Mouse (Mus musculus): ENCODE measurements around the gene Gm17455. TPM values are rescaled to one million over a fixed set of nuclear protein-coding genes. Genes with fewer than 3 reads are reported as not detected.
A peak's percentile ranks its signal among the peaks of the same experiment; 100 is the strongest.

Gm17455 gene
- polyA plus RNA-seq, 1 experiment from 2014 or later: 0.28 TPM

- no peak overlapping the region for H3K27ac ChIP-seq (ENCODE audit: low read length)
- ATAC-seq (replicated peaks; ENCODE audit: extremely low read depth, insufficient read depth, low FRiP score): no peak
- H3K27me3 ChIP-seq (ENCODE audit: control insufficient read depth, insufficient read depth, low read length): no peaks in the 10 kb centered on the region
- no peaks in the 10 kb centered on the region for H3K9me3 ChIP-seq (replicated peaks; ENCODE audit: control insufficient read depth, low read length)
- 84% methylated on average over 4 of the region's 4 CpGs for WGBS
- peaks cover 6% of the 10 kb centered on the region; the same call in 1 of the 2 replicates for H3K4me1 ChIP-seq (ENCODE audit: control insufficient read depth, insufficient read depth, low read length)
- H3K4me2 ChIP-seq (ENCODE audit: low read depth, low read length): no peak overlapping the region
- H3K4me3 ChIP-seq (ENCODE audit: low read length): no peak overlapping the region
- no peaks in the 10 kb centered on the region for H3K36me3 ChIP-seq (ENCODE audit: control insufficient read depth, insufficient read depth)
- H3K9ac ChIP-seq (ENCODE audit: low read length): no peak overlapping the region
Measured at GRCm38 (mm10) chr10:60357441-60357840, 42.1 kb upstream of the Gm17455 start.

DNA sequence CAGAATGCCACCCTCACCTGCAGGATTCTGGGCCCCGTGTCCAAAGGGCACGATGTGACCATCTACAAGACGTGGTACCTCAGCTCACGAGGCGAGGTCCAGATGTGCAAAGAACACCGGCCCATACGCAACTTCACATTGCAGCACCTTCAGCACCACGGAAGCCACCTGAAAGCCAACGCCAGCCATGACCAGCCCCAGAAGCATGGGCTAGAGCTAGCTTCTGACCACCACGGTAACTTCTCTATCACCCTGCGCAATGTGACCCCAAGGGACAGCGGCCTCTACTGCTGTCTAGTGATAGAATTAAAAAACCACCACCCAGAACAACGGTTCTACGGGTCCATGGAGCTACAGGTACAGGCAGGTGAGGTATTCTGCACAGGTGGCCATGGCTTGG is 41.6 kb upstream of the Gm17455 start:
- Histone ChIP-seq H3K4me1 (ENCODE audit: control insufficient read depth, insufficient read depth, low read length) (peaks cover 4% of the 10 kb centered on the region; the same call in 1 of the 2 replicates), H3K9me3 (replicated peaks; ENCODE audit: control insufficient read depth, low read length) (no peaks in the 10 kb centered on the region), H3K36me3 (ENCODE audit: control insufficient read depth, insufficient read depth) (no peaks in the 10 kb centered on the region), H3K27ac (ENCODE audit: low read length) (no peak overlapping the region), H3K4me2 (ENCODE audit: low read depth, low read length) (no peak overlapping the region), H3K27me3 (ENCODE audit: control insufficient read depth, insufficient read depth, low read length) (no peaks in the 10 kb centered on the region), H3K4me3 (ENCODE audit: low read length) (no peak overlapping the region), H3K9ac (ENCODE audit: low read length) (no peak overlapping the region)
- 91% methylated on average over 14 of the region's 14 CpGs for WGBS
- ATAC-seq (replicated peaks; ENCODE audit: extremely low read depth, insufficient read depth, low FRiP score): no peak

DNA sequence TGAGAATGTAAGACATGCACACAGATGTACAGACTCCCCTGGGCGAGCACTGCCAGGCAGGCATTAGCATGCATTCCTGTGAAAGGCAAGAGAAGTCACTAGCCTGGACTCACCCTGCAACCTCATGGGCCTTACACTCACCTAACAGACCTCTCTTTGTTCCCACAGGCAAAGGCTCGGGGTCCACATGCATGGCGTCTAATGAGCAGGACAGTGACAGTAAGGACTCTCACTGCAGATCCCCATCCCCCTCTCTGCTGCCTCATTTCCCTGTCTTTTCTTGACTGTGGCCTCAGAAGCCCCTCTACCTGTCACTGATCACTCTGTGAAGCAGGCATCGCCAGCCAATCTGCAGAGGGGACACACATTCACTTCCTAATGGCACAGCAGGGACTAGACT is 40.8 kb upstream of the Gm17455 start:
- Histone ChIP-seq H3K9ac (ENCODE audit: low read length) (no peak overlapping the region), H3K27me3 (ENCODE audit: control insufficient read depth, insufficient read depth, low read length) (no peaks in the 10 kb centered on the region), H3K9me3 (replicated peaks; ENCODE audit: control insufficient read depth, low read length) (no peaks in the 10 kb centered on the region), H3K36me3 (ENCODE audit: control insufficient read depth, insufficient read depth) (no peaks in the 10 kb centered on the region), H3K4me3 (ENCODE audit: low read length) (no peak overlapping the region), H3K27ac (ENCODE audit: low read length) (no peak overlapping the region), H3K4me2 (ENCODE audit: low read depth, low read length) (no peak overlapping the region), H3K4me1 (ENCODE audit: control insufficient read depth, insufficient read depth, low read length) (peaks cover 3% of the 10 kb centered on the region; the same call in 1 of the 2 replicates)
- no peak for ATAC-seq (replicated peaks; ENCODE audit: extremely low read depth, insufficient read depth, low FRiP score)
- WGBS: 66% methylated on average over 4 of the region's 4 CpGs

DNA sequence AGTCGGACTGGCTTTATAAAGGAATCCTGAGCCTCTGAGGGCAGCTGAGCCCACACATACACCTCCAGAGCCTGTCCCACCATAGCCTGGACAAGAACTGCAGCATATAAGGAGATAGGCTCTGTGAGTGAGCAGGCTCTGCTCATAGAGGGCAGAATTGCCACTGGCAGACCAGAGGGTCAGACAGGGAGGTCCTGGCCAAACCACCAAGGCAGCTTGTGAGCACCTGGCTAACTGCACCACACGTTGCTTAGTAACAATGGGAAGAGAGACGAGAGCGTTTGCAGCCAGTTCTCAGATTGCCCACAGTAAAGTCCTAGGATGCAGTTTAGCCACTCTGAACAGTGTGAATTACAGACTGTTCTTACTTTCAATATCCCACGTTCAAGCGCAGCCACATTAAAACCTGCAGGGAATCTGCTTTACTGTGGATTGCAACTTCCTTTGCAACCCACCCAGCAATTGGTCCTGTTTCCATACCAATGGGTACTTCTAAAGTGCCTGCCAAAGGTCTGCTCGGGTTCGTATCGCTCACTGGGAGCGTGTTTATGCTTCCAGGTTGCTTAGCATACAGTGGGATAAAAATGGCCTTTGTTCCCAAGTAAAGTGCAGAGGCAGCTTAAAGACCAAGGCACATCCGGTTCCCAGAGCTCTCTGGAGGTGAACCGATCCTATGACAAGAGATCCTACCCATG is 37.8 kb upstream of the Gm17455 start:
- Histone ChIP-seq H3K27ac (ENCODE audit: low read length) (0 out of 2 replicates have a peak overlapping the region, but pooled peaks have one; percentile 4), H3K27me3 (ENCODE audit: control insufficient read depth, insufficient read depth, low read length) (no peaks in the 10 kb centered on the region), H3K4me3 (ENCODE audit: low read length) (no peak overlapping the region), H3K4me2 (ENCODE audit: low read depth, low read length) (no peak overlapping the region), H3K9ac (ENCODE audit: low read length) (no peak overlapping the region), H3K36me3 (ENCODE audit: control insufficient read depth, insufficient read depth) (no peaks in the 10 kb centered on the region), H3K4me1 (ENCODE audit: control insufficient read depth, insufficient read depth, low read length) (no peaks in the 10 kb centered on the region), H3K9me3 (replicated peaks; ENCODE audit: control insufficient read depth, low read length) (no peaks in the 10 kb centered on the region)
- 65% methylated on average over 12 of the region's 12 CpGs for WGBS
- ATAC-seq (replicated peaks; ENCODE audit: extremely low read depth, insufficient read depth, low FRiP score): no peak

DNA sequence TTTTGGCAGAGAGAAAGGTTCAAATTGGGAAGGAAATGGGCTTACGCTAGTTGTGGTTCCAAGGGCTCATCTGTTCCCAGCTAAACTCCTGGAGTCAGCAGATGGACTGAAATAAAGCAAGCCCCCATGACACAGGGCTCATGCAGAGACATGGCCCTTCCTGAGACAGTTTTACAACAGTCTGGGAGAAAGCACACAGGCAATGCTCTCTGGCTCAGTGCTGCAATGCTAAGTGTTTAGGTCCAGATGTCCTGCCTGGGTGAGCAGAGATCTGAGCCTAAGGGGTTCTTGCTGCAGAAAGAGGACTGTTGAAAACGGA is 37.3 kb upstream of the Gm17455 start:
- Histone ChIP-seq H3K9me3 (replicated peaks; ENCODE audit: control insufficient read depth, low read length) (no peaks in the 10 kb centered on the region), H3K36me3 (ENCODE audit: control insufficient read depth, insufficient read depth) (no peaks in the 10 kb centered on the region), H3K27ac (ENCODE audit: low read length) (0 out of 2 replicates have a peak overlapping the region, but pooled peaks have one; percentile 4), H3K4me2 (ENCODE audit: low read depth, low read length) (no peak overlapping the region), H3K9ac (ENCODE audit: low read length) (no peak overlapping the region), H3K27me3 (ENCODE audit: control insufficient read depth, insufficient read depth, low read length) (no peaks in the 10 kb centered on the region), H3K4me1 (ENCODE audit: control insufficient read depth, insufficient read depth, low read length) (no peaks in the 10 kb centered on the region), H3K4me3 (ENCODE audit: low read length) (no peak overlapping the region)
- ATAC-seq (replicated peaks; ENCODE audit: extremely low read depth, insufficient read depth, low FRiP score): no peak
- WGBS: 52% methylated on average over 2 of the region's 2 CpGs

DNA sequence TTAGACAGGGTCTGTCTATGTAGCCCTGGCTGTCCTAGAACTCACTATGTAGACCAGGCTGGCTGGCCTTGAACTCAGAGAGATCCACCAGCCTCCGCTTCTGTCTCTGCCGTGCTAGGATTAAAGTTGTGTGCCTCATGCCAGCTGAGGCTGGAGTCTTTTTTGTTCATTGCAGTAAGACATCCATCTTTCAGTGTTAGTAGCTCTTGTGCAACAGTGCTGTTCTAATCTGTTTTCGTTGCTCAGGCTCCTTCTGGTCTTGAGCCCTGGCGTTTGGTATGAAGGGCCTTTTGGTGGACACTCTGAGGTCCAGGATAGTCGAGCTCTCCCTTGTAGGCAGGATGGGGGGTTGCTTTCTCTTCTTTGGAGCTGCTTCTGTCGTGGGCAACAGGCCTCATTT is 36.1 kb upstream of the Gm17455 start:
- H3K9ac ChIP-seq (ENCODE audit: low read length): no peak overlapping the region
- WGBS: 68% methylated on average over 6 of the region's 6 CpGs
- H3K9me3 ChIP-seq (replicated peaks; ENCODE audit: control insufficient read depth, low read length): no peaks in the 10 kb centered on the region
- no peak for ATAC-seq (replicated peaks; ENCODE audit: extremely low read depth, insufficient read depth, low FRiP score)
- no peak overlapping the region for H3K27ac ChIP-seq (ENCODE audit: low read length)
- H3K36me3 ChIP-seq (ENCODE audit: control insufficient read depth, insufficient read depth): no peaks in the 10 kb centered on the region
- no peak overlapping the region for H3K4me2 ChIP-seq (ENCODE audit: low read depth, low read length)
- H3K4me3 ChIP-seq (ENCODE audit: low read length): no peak overlapping the region
- H3K27me3 ChIP-seq (ENCODE audit: control insufficient read depth, insufficient read depth, low read length): no peaks in the 10 kb centered on the region
- H3K4me1 ChIP-seq (ENCODE audit: control insufficient read depth, insufficient read depth, low read length): no peaks in the 10 kb centered on the region

- H3K4me2 ChIP-seq (ENCODE audit: low read depth, low read length): no peak overlapping the region
- no peak overlapping the region for H3K27ac ChIP-seq (ENCODE audit: low read length)
- no peak overlapping the region for H3K9ac ChIP-seq (ENCODE audit: low read length)
- no peaks in the 10 kb centered on the region for H3K27me3 ChIP-seq (ENCODE audit: control insufficient read depth, insufficient read depth, low read length)
- no peak overlapping the region for H3K4me3 ChIP-seq (ENCODE audit: low read length)
- no peak for ATAC-seq (replicated peaks; ENCODE audit: extremely low read depth, insufficient read depth, low FRiP score)
- 70% methylated on average over 2 of the region's 2 CpGs for WGBS
- H3K9me3 ChIP-seq (replicated peaks; ENCODE audit: control insufficient read depth, low read length): no peaks in the 10 kb centered on the region
- H3K4me1 ChIP-seq (ENCODE audit: control insufficient read depth, insufficient read depth, low read length): peaks cover 6% of the 10 kb centered on the region; the same call in 1 of the 2 replicates
- H3K36me3 ChIP-seq (ENCODE audit: control insufficient read depth, insufficient read depth): no peaks in the 10 kb centered on the region
Measured at GRCm38 (mm10) chr10:60367145-60367544, 32.4 kb upstream of the Gm17455 start.

DNA sequence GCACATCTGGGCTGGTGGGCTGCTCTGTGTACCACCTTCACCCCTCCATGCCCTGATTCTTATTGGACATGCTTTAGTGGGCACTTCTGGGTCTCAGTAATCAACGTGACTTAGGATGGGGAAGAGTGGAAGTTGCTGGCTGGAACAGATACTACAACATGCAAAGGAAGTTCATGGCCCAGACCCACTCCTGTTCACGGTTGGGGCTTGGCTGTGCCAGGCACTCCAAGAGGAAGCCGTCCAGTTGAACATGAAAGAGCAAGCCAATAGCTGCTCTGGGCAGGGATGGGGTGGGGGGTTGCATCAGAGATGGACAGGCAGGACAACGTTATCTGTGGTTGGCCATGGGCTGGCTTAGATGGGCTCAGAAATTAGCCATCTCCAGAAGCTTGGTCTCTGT is 31.6 kb upstream of the Gm17455 start:
- Histone ChIP-seq H3K27me3 (ENCODE audit: control insufficient read depth, insufficient read depth, low read length) (no peaks in the 10 kb centered on the region), H3K4me3 (ENCODE audit: low read length) (no peak overlapping the region), H3K4me1 (ENCODE audit: control insufficient read depth, insufficient read depth, low read length) (peaks cover 6% of the 10 kb centered on the region; the same call in 1 of the 2 replicates), H3K9ac (ENCODE audit: low read length) (no peak overlapping the region), H3K4me2 (ENCODE audit: low read depth, low read length) (no peak overlapping the region), H3K9me3 (replicated peaks; ENCODE audit: control insufficient read depth, low read length) (no peaks in the 10 kb centered on the region), H3K36me3 (ENCODE audit: control insufficient read depth, insufficient read depth) (no peaks in the 10 kb centered on the region), H3K27ac (ENCODE audit: low read length) (no peak overlapping the region)
- no peak for ATAC-seq (replicated peaks; ENCODE audit: extremely low read depth, insufficient read depth, low FRiP score)
- WGBS: 74% methylated on average over 4 of the region's 4 CpGs

DNA sequence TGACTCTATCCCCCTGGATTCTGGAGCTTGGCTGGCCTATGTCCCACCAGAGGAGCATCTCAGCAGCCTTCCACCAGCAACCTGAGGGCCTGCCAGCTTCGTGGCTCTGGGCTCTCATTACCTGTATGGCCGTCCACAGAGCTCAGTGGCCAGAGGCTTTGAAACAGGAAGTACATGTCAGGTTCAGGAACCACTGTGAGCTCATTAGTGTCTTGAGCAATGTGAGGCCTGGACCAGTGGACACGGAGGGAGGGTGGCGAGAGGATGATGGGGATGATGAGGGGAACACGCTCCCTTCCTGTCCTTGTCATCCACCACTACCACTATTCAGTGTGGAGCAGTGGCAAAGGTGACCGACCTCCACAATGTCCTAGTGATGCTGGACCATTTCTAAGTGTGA is 30.1 kb upstream of the Gm17455 start:
- Histone ChIP-seq H3K4me1 (ENCODE audit: control insufficient read depth, insufficient read depth, low read length) (peaks cover 6% of the 10 kb centered on the region; the same call in 1 of the 2 replicates), H3K4me2 (ENCODE audit: low read depth, low read length) (no peak overlapping the region), H3K4me3 (ENCODE audit: low read length) (no peak overlapping the region), H3K27me3 (ENCODE audit: control insufficient read depth, insufficient read depth, low read length) (no peaks in the 10 kb centered on the region), H3K27ac (ENCODE audit: low read length) (no peak overlapping the region), H3K9ac (ENCODE audit: low read length) (no peak overlapping the region), H3K36me3 (ENCODE audit: control insufficient read depth, insufficient read depth) (no peaks in the 10 kb centered on the region), H3K9me3 (replicated peaks; ENCODE audit: control insufficient read depth, low read length) (no peaks in the 10 kb centered on the region)
- WGBS: 78% methylated on average over 6 of the region's 6 CpGs
- ATAC-seq (replicated peaks; ENCODE audit: extremely low read depth, insufficient read depth, low FRiP score): no peak

All from heart, embryonic 16.5 days (tissue).